Mouse (Mus musculus): ENCODE data around the gene Olfr465-ps1. TPM values are rescaled to one million over a fixed set of nuclear protein-coding genes. Genes with fewer than 3 reads are reported as not detected.

Gene Olfr465-ps1
- polyA plus RNA-seq (2012; rRNA removed): not detected in 2 replicates
- not detected in 2 replicates for polyA plus RNA-seq (2014; fragmentation: Nextera tagmentation; extraction: Ambion mirVana)

DNA sequence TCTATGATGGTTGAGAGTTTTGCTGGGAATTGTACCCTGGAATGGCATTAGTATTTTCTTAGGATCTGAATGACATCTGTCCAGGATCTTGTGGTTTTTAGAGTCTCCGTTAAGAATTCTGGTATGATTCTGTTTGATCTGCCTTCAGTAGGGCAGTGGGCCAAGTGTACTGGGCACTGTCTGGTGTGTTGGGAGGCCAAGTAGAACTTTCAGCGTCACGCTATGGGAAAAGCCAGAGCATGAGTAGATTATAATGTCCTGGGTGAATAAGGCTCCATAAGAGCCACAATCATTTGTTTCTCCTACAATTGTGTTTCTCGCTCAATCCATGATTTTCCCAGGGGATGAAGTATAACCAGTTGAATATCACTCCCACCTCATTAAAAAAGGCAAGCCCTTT, at the start of gene Olfr465-ps1:
Gene Olfr465-ps1, plus strand, starts transcription at position 301 of the 400 bp plus-strand sequence.
- 65% methylated on average over 4 of the region's 4 CpGs for WGBS (ENCODE audit: insufficient replicate concordance)
- H3K4me2 ChIP-seq (ENCODE audit: low read depth): no peak within 1 kb of the TSS
- H3K36me3 ChIP-seq (replicated peaks; ENCODE audit: control insufficient read depth, insufficient read depth, low read depth): no peaks in the 10 kb centered on the region
- ATAC-seq (ENCODE audit: insufficient read depth) (no peak), DNase-seq (ENCODE audit: low read depth in 3 of 3, low spot score in 3 of 3) (no peak)
- no peak within 1 kb of the TSS for H3K27ac ChIP-seq
- no peaks in the 10 kb centered on the region for H3K9me3 ChIP-seq (ENCODE audit: control insufficient read depth, low read length)
- H3K4me1 ChIP-seq (replicated peaks; ENCODE audit: control insufficient read depth in 2 of 2, insufficient read depth in 2 of 2, low read length in 1 of 2): no peaks in the 10 kb centered on the region
- H3K4me3 ChIP-seq (ENCODE audit: insufficient read depth in 1 of 2, low read depth in 2 of 2, low read length in 2 of 2): no peak within 1 kb of the TSS
- TF ChIP-seq CTCF (IDR thresholded peaks at IDR 0.05; ENCODE audit: low read depth) (no peak), EP300 (IDR thresholded peaks at IDR 0.05; ENCODE audit: low read depth) (no peak)
- H3K9ac ChIP-seq (replicated peaks): no peak within 1 kb of the TSS
- no peaks in the 10 kb centered on the region for H3K27me3 ChIP-seq (ENCODE audit: control insufficient read depth, insufficient read depth, low read length)

DNA sequence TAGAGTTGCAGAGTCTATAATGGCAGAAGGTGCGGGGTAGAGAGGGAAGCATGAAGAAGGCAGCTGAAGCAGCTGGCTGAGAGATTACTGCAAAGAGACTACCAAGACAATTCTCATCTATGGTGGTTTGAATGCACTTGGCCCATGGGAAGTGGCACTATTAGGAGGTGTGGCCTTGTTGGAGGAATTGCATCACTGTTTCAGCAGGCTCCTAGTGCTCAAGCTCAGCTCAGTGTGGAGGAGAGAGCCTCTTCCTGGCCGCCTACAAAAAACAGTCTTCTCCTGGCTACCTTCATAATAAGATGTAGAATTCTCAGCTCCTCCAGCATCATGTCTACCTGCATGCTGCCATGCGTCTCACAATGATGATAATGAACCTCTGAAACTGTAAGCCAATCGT, 42.0 kb upstream of the Olfr465-ps1 start:
- DNase-seq (ENCODE audit: low read depth in 3 of 3, low spot score in 3 of 3) (no peak), ATAC-seq (ENCODE audit: insufficient read depth) (no peak)
- no peak overlapping the region for H3K9ac ChIP-seq (replicated peaks)
- no peak overlapping the region for H3K4me2 ChIP-seq (ENCODE audit: low read depth)
- H3K4me1 ChIP-seq (replicated peaks; ENCODE audit: control insufficient read depth in 2 of 2, insufficient read depth in 2 of 2, low read length in 1 of 2): peaks cover 0 to 3% of the 10 kb centered on the region in 2 experiments; a peak in 1 of 4 replicates
- peaks cover 4% of the 10 kb centered on the region; the same call in 1 of the 2 replicates for H3K36me3 ChIP-seq (replicated peaks; ENCODE audit: control insufficient read depth, insufficient read depth, low read depth)
- no peaks in the 10 kb centered on the region for H3K27me3 ChIP-seq (ENCODE audit: control insufficient read depth, insufficient read depth, low read length)
- H3K9me3 ChIP-seq (ENCODE audit: control insufficient read depth, low read length): no peaks in the 10 kb centered on the region
- no peak overlapping the region for H3K27ac ChIP-seq
- H3K4me3 ChIP-seq (ENCODE audit: insufficient read depth in 1 of 2, low read depth in 2 of 2, low read length in 2 of 2): no peak overlapping the region
- no peak for TF ChIP-seq CTCF (IDR thresholded peaks at IDR 0.05; ENCODE audit: low read depth)
- TF ChIP-seq EP300 (IDR thresholded peaks at IDR 0.05; ENCODE audit: low read depth): no peak
- 76% methylated on average over 4 of the region's 4 CpGs for WGBS (ENCODE audit: insufficient replicate concordance)

DNA sequence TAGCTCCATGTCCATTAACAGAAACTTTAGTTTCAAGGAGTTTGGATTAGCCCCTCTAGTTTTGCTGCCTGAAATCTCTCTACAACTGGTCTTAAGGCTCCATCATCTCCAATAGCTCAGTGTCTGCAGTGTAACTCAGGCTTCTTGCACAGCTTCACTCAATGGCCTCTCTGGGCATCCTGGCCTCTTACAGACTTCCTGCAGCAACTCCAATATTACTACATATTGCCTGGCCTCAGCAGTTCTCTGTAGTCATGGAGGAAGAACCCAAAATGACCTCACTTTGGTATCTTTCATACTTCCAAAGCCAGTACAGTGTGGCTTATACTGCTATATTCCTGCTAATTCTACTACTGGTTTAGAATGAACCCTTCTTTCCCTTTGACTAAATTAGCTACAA, 40.9 kb upstream of the Olfr465-ps1 start:
- Histone ChIP-seq H3K36me3 (replicated peaks; ENCODE audit: control insufficient read depth, insufficient read depth, low read depth) (peaks cover 4% of the 10 kb centered on the region; the same call in 1 of the 2 replicates), H3K4me1 (replicated peaks; ENCODE audit: control insufficient read depth in 2 of 2, insufficient read depth in 2 of 2, low read length in 1 of 2) (peaks cover 0 to 3% of the 10 kb centered on the region in 2 experiments; a peak in 1 of 4 replicates), H3K4me3 (ENCODE audit: insufficient read depth in 1 of 2, low read depth in 2 of 2, low read length in 2 of 2) (no peak overlapping the region), H3K9ac (replicated peaks) (no peak overlapping the region), H3K27ac (no peak overlapping the region), H3K9me3 (ENCODE audit: control insufficient read depth, low read length) (no peaks in the 10 kb centered on the region), H3K27me3 (ENCODE audit: control insufficient read depth, insufficient read depth, low read length) (no peaks in the 10 kb centered on the region), H3K4me2 (ENCODE audit: low read depth) (no peak overlapping the region)
- ATAC-seq (ENCODE audit: insufficient read depth): no peak
- no peak for TF ChIP-seq EP300 (IDR thresholded peaks at IDR 0.05; ENCODE audit: low read depth)
- no peak for TF ChIP-seq CTCF (IDR thresholded peaks at IDR 0.05; ENCODE audit: low read depth)
- DNase-seq (ENCODE audit: low read depth in 3 of 3, low spot score in 3 of 3): no peak

DNA sequence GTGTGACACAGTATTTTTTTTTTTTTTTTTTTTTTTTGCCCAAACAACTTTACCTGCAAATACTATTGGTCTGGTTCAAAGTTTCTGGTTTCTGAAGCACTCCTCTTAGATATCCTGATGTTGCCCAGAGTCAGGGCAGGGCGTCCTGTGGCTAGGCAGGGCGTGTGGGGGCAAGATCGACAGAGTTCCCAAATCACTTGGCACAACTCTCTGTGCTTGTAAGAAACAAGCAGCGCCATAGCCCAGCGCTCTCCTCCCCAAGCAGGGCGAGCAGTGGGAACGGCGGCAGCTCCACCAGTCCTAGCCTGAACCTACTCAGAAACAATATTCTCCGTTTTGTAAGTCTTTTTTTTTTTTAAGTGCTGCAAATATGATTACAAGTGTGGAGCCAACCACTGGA, 37.2 kb upstream of the Olfr465-ps1 start:
- no peaks in the 10 kb centered on the region for H3K36me3 ChIP-seq (replicated peaks; ENCODE audit: control insufficient read depth, insufficient read depth, low read depth)
- DNase-seq (ENCODE audit: low read depth in 3 of 3, low spot score in 3 of 3) (no peak), ATAC-seq (ENCODE audit: insufficient read depth) (no peak)
- H3K27ac ChIP-seq: no peak overlapping the region
- H3K27me3 ChIP-seq (ENCODE audit: control insufficient read depth, insufficient read depth, low read length): no peaks in the 10 kb centered on the region
- TF ChIP-seq CTCF (IDR thresholded peaks at IDR 0.05; ENCODE audit: low read depth) (no peak), EP300 (IDR thresholded peaks at IDR 0.05; ENCODE audit: low read depth) (no peak)
- H3K9ac ChIP-seq (replicated peaks): no peak overlapping the region
- no peak overlapping the region for H3K4me2 ChIP-seq (ENCODE audit: low read depth)
- no peak overlapping the region for H3K4me3 ChIP-seq (ENCODE audit: insufficient read depth in 1 of 2, low read depth in 2 of 2, low read length in 2 of 2)
- WGBS (ENCODE audit: insufficient replicate concordance): 69% methylated on average over 9 of the region's 9 CpGs
- no peaks in the 10 kb centered on the region for H3K9me3 ChIP-seq (ENCODE audit: control insufficient read depth, low read length)
- H3K4me1 ChIP-seq (replicated peaks; ENCODE audit: control insufficient read depth in 2 of 2, insufficient read depth in 2 of 2, low read length in 1 of 2): peaks cover 0 to 3% of the 10 kb centered on the region in 2 experiments; a peak in 1 of 4 replicates

DNA sequence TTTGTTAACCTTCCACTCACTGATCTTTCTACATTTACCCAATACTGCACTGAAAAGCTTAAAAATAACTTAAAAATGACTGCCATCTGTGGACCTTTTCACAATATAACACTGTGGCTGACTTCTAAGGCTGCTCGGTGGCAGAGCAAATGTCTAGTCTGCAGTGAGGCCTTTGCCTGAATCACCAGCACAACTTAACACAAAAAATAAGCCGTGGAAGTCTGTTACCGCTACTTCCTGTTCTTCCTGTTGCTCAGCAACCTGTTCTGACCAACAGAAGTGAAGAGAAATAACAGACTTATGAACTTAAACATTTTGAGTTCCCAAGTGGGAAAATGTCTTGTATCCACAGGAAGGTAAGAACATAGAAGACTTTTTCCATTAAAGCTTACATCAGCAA, 36.7 kb upstream of the Olfr465-ps1 start:
- Histone ChIP-seq H3K4me1 (replicated peaks; ENCODE audit: control insufficient read depth in 2 of 2, insufficient read depth in 2 of 2, low read length in 1 of 2) (peaks cover 0 to 3% of the 10 kb centered on the region in 2 experiments; a peak in 1 of 4 replicates), H3K9ac (replicated peaks) (no peak overlapping the region), H3K4me3 (ENCODE audit: insufficient read depth in 1 of 2, low read depth in 2 of 2, low read length in 2 of 2) (no peak overlapping the region), H3K36me3 (replicated peaks; ENCODE audit: control insufficient read depth, insufficient read depth, low read depth) (no peaks in the 10 kb centered on the region), H3K4me2 (ENCODE audit: low read depth) (no peak overlapping the region), H3K27ac (no peak overlapping the region), H3K9me3 (ENCODE audit: control insufficient read depth, low read length) (no peaks in the 10 kb centered on the region), H3K27me3 (ENCODE audit: control insufficient read depth, insufficient read depth, low read length) (no peaks in the 10 kb centered on the region)
- no peak for TF ChIP-seq CTCF (IDR thresholded peaks at IDR 0.05; ENCODE audit: low read depth)
- no peak for TF ChIP-seq EP300 (IDR thresholded peaks at IDR 0.05; ENCODE audit: low read depth)
- 41% methylated on average over 3 of the region's 3 CpGs for WGBS (ENCODE audit: insufficient replicate concordance)
- no peak for DNase-seq (ENCODE audit: low read depth in 3 of 3, low spot score in 3 of 3)
- ATAC-seq (ENCODE audit: insufficient read depth): no peak
